Mouse (Mus musculus): ENCODE measurements around the gene Mapk12.

GRCm38 (mm10) chr15:89143134-89143533 is 2.6 kb upstream of the Mapk12 start:
- TF ChIP-seq CTCF (conservative IDR thresholded peaks at IDR 0.05; ENCODE audit: low read length) (no peak), POU5F1 (IDR thresholded peaks at IDR 0.05; ENCODE audit: borderline replicate concordance, low read length) (no peak)
